Mouse (Mus musculus) thymus, postnatal 36 days (tissue): Measurements from ENCODE around the gene Raph1.
A peak's percentile ranks its signal among the peaks of the same experiment; 100 is the strongest.

Source experiments
- DNase-seq, 2 experiments: peaks; one replicate each; pipeline ENCODE4 v3.0.0; 2022; ENCODE audit warnings: mixed read lengths in 2 of 2

Raph1 gene

GRCm38 (mm10) chr1:60566631-60567311, at the start of gene Raph1:
Gene Raph1 (minus strand): TSS chr1:60567104.
- DNase-seq: peak; percentile 52 to 58

GRCm38 (mm10) chr1:60615703-60616102, 48.8 kb upstream of the Raph1 start:
- DNase-seq: no peak

GRCm38 (mm10) chr1:60614902-60615301, 48.0 kb upstream of the Raph1 start:
- no peak for DNase-seq

- DNase-seq: no peak
These were observed 45.1 kb upstream of the Raph1 start for GRCm38 (mm10) chr1:60611968-60612367.

GRCm38 (mm10) chr1:60610631-60611030, 43.7 kb upstream of the Raph1 start:
- no peak for DNase-seq

- no peak for DNase-seq
These were observed 42.3 kb upstream of the Raph1 start for GRCm38 (mm10) chr1:60609011-60609775.

GRCm38 (mm10) chr1:60604481-60605021, 37.6 kb upstream of the Raph1 start:
- no peak for DNase-seq

- no peak for DNase-seq
These were observed 33.8 kb upstream of the Raph1 start for GRCm38 (mm10) chr1:60600682-60601081.

- DNase-seq: no peak
These were observed 33.0 kb upstream of the Raph1 start for GRCm38 (mm10) chr1:60599926-60600325.

- no peak for DNase-seq
These were observed 32.3 kb upstream of the Raph1 start for GRCm38 (mm10) chr1:60599013-60599701.

GRCm38 (mm10) chr1:60596386-60597320, 29.7 kb upstream of the Raph1 start:
- DNase-seq: no peak

- no peak for DNase-seq
These were observed 26.2 kb upstream of the Raph1 start for GRCm38 (mm10) chr1:60593101-60593500.

GRCm38 (mm10) chr1:60588887-60589629, 22.2 kb upstream of the Raph1 start:
- DNase-seq: no peak

GRCm38 (mm10) chr1:60580990-60581389, 14.1 kb upstream of the Raph1 start:
- DNase-seq: no peak

- peak in 1 of 2 experiments; percentile 5 for DNase-seq
These were observed 13.0 kb upstream of the Raph1 start for GRCm38 (mm10) chr1:60579886-60580285.

- no peak for DNase-seq
These were observed 5.8 kb upstream of the Raph1 start for GRCm38 (mm10) chr1:60572699-60573098.

- no peak for DNase-seq
These were observed 2.8 kb upstream of the Raph1 start for GRCm38 (mm10) chr1:60569741-60570140.

- DNase-seq: peak in 1 of 2 experiments; percentile 14
These were observed 2.3 kb upstream of the Raph1 start for GRCm38 (mm10) chr1:60569210-60569609.

- no peak for DNase-seq
These were observed 417 bp upstream of the Raph1 start for GRCm38 (mm10) chr1:60567321-60567720.

- no peak for DNase-seq
These were observed 823 bp downstream of the Raph1 start for GRCm38 (mm10) chr1:60565931-60566630.
